Mouse (Mus musculus) adrenal gland, adult 2 months (tissue): ENCODE measurements around the gene Rbm39. TPM values are rescaled to one million over a fixed set of nuclear protein-coding genes. Genes with fewer than 3 reads are reported as not detected.

Source experiments
- DNase-seq: peaks from one replicate; pipeline ENCODE4 v3.0.0; 2021
- long read RNA-seq: library from polyadenylated mRNA; stranded (forward); transcript quantifications from one replicate; pipeline ENCODE4 v2.0.0, GENCODE M21; 2021
- polyA plus RNA-seq: library from polyadenylated mRNA; depleted of rRNA; stranded (reverse); fragments of >200 nt; gene quantifications from 2 replicates; pipeline ENCODE4 v1.2.3, GENCODE M21; 2012; rRNA removed
- total RNA-seq, 2 experiments: library from RNA; stranded (reverse); gene quantifications; 2 replicates each; pipeline ENCODE4 v1.2.3; 2021

The Rbm39 gene
- total RNA-seq = 100 to 1,000 TPM; 269 to 386 TPM
- polyA plus RNA-seq = 89.7 and 94.8 TPM in 2 replicates
- long read RNA-seq, transcript Rbm39-225 (18 exons, 2,120 nt) = minor isoform, 5 of 189 reads
- long read RNA-seq, transcript Rbm39-203 (17 exons, 2,810 nt) = major isoform, 66 of 189 reads
- long read RNA-seq, transcript Rbm39-201 (17 exons, 2,711 nt) = minor isoform, 50 of 189 reads
- long read RNA-seq, partial matches to known transcripts = 13 of 189 reads
- long read RNA-seq, other reads (novel, unspliced or antisense) = 49 of 189 reads

DNA sequence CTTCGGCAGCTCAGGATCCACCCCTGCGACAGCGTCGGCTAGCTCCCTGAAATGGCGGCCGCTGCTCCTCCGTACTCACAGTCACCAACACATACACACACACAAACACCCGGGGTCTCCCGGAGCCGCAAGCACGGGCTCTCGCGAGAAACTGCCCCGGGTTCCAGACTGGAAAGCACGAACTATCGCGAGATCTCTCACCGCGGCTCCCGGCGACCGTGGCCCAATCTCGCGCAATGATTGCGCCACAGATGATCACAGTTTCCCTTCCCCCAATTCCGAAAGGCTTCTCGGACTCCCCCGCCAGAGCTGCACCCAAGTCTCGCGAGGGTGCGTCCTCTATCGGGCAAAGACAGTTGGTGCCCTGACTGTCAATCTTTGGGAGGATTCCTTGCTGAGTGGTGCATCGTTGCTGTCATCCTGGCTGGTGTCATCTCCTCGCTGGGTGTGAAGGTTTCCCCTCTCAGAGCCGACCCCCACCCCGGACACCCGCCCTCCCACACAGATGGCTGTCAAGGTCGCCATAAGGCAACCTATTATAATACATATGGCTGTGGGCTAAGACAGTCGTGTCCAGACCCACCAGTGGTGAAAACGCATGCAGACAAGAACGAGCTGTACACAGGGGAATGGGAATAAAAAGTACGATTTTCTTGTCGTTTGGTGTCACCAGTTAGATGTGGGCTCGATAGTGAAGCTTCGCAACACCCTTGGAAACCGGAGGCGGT, at the start of gene Rbm39:
Gene Rbm39, minus strand, starts transcription at position 145 of the 728 bp plus-strand sequence.
- peak; percentile 99 for DNase-seq

DNA sequence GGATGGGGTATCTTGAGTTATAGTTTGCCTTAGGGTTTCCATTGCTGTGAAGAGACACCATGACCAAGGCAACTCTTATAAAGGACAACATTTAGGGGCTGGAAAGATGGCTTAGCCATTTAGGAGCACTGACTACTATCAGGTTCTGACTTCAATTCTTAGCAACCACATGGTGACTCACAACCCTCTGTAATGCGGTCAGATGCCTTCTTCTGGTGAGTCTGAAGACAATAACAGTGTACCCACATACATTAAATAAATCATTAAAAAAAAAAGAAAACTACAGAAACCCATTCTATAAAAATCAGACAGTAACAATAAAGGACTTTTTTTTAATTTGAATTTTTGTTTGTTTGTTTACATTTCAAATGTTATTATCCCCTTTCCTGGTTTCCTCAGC, 49.1 kb upstream of the Rbm39 start:
- no peak for DNase-seq

- no peak for DNase-seq
These were observed 47.7 kb upstream of the Rbm39 start for GRCm38 (mm10) chr2:156227689-156228088.

GRCm38 (mm10) chr2:156224043-156224442, 44.0 kb upstream of the Rbm39 start:
- no peak for DNase-seq

- DNase-seq = no peak
These were observed 42.1 kb upstream of the Rbm39 start for GRCm38 (mm10) chr2:156222100-156222499.

GRCm38 (mm10) chr2:156217786-156218185, 37.7 kb upstream of the Rbm39 start:
- DNase-seq = no peak

GRCm38 (mm10) chr2:156203917-156204316, 23.9 kb upstream of the Rbm39 start:
- no peak for DNase-seq

DNA sequence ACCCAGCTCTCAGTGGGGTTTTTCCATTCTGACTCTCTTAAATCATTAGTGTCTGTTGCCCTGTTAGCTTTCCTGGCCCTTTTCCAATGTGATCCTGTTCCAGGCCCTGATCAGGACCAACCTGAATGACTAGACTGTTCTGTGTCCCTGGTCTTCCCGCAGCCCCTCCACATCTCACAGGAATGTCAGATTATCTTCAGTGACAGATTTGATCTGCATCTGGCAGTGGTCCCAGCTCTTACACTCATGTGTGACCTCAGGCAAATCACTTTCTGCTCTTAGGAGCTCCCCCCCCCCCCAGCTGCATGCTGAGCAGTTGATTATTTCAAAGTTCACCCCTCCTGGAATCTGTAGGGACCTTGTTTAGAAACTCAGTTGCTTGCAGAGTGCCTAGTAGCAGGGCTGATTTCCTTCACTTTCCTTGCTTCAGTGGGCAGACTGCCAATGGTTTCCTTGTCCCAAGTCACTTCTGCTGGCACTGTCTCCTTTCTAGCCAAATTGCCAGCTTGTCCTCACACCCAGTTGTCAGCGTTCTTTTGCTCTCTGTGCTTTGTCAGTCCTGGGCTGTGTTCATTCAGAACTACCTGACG, 22.9 kb upstream of the Rbm39 start:
- peak; percentile 82 for DNase-seq

GRCm38 (mm10) chr2:156201486-156201885, 21.4 kb upstream of the Rbm39 start:
- no peak for DNase-seq

GRCm38 (mm10) chr2:156199944-156200343, 19.9 kb upstream of the Rbm39 start:
- DNase-seq = no peak

- DNase-seq = no peak
These were observed 17.3 kb upstream of the Rbm39 start for GRCm38 (mm10) chr2:156197129-156197911.

DNA sequence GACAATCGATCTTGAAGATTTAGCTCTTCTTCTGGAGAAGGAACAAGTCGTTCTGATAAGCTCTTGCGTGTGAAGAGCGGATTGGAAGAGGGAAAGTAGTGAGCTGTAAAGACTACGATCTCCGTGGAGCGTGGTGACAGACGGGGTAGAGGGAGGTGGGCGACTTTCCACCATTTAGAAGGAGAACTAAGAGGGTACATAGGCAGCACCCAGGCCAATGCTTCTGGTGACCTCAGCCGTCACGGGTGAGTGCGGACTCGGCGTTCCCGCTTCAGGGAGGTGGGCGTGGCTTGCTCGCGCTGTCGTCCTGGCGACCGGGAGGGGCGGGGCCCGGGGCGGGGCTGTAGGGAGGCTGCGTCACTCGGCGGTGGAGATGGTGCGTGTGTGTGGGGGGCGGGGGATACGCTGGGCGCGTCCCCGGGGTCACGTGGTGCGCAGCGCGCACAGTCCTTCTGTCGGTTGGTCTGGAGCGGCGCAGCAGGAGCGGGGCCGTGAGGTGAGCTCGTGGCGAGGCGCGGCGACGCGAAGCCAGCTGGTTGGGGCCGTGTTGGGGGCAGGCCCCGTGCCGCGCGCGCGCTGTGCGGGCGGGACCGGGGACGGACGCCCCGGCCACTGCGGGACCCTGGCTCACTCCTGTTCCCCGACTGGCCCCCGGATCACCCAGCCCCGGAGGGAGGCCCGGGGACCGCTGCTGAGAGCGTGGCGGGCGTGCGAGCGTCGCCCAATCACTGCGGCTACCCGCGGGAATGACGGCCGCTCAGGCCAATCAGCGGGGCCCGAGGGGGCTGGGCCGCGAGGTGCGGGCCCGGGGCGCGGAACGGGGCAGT, 16.5 kb upstream of the Rbm39 start, which contains the start of gene Phf20:
Gene Phf20, plus strand, starts transcription at position 165 of the 827 bp plus-strand sequence.
- DNase-seq = peak; percentile 99

GRCm38 (mm10) chr2:156194571-156194970, 14.5 kb upstream of the Rbm39 start:
- peak; percentile 4 for DNase-seq

GRCm38 (mm10) chr2:156193066-156193862, 13.2 kb upstream of the Rbm39 start:
- peak; percentile 54 for DNase-seq

DNA sequence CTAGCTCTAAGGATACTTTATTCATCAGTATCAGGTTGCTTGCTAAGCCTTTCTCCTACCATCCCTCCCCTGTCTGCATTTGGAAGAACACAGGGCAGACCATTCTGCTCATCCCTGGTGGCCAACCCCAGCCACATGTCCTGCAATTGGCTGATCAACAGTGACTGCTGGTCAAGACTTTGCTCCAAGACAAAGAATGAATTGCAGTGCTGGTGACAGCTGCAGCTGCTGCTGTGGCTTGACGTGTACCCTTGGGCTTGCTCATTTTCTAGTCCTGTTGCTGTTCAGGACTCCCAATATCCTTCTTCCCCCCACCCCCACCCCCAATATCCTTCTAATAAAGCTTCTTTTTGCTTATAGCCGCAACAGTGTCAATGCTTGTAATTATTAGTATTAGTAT, 12.0 kb upstream of the Rbm39 start:
- DNase-seq = no peak

GRCm38 (mm10) chr2:156191540-156191939, 11.5 kb upstream of the Rbm39 start:
- DNase-seq = no peak

DNA sequence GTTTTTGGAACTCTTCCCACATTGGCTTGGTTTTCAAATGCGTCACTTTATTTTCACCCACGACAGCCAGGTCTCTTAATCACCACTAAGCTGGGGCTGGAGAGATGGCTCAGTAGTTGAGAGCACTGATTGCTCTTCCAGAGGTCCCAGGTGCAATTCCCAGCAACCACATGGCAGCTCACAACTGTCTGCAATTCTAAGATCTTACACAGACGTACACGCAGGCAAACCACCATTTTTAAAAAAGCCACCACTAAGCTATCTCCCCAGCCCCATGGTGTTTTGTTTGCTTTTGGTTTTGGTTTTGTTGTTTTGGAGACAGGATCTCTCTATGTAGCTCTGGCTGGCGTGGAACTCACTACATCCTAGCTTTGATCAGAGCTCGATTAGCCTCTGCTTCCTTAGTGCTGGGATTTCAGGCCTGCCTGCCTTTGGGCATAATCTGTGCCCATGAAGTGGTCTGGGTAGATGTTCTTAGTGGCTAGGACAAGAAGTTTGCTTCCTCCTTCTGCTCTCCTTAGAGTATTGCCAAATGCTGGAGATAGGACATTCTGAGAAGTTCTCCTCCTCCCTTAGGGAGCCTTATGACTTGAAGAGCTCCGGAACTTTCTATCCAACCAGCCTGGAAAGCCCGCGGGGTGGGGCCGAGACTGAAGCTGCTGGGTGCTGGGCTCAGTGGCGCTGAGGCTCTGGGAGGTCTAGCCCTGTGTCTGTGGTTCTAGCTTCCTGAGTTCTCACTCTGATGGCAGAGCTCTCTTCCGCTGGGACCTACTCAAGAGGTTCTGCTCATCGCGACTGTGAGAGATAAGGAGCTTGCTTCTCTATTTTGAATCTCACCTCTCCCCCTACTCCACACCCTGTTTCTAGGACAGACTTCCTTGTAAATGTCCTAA, 10.2 kb upstream of the Rbm39 start:
- peak; percentile 43 for DNase-seq

DNA sequence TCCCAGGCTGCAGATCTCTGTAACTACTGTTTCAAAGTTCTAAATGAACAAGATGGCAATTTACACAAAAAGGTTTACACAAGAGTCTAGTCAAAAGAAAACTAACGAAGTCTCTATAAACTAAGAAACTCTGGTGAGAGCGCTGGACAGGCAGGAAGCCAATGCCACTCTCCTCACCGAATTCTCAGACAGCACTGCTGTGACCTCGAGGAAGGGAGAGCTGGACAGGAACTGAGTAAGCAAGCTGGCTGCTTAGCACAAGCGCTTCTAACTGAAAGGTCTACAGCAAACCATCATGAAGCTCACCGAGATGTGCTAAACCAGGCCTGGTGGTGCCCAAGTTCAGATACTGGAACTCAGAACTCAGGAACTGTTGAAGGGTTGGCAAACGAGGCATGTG, 9.2 kb upstream of the Rbm39 start:
- DNase-seq = peak; percentile 76

DNA sequence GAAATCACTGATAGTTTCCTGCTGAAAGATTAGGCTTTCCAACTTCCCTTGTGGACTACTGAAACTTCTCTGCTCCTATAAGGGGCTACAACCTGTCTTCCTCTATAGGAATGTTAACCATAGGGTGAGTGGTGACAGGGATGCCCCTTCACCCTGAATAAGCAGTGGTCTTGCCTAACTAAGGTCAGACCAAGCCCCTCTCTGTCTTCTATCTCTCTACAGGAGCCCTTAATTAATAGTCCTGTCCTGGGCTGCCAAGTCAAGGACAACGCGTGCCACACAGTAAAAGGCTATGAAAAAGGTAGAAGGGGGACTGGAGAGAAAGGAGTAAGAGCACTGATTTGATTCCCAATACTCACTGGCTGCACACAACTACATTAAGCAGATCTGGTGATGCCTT, 1.6 kb upstream of the Rbm39 start:
- no peak for DNase-seq
